In genomic region chr3:88409741-88410644, GRCm38 (mm10) we compare ENCODE assay signal across 7 mouse cellular contexts. TPM values are rescaled to one million over a fixed set of nuclear protein-coding genes. Genes with fewer than 3 reads are reported as not detected.
A peak's percentile ranks its signal among the peaks of the same experiment; 100 is the strongest.
DNase-seq lines count a peak whose midpoint lies in the region; ATAC-seq lines count a peak whose summit lies in the region.

Pmf1 (minus strand) TSS chr3:88410331.

- no peaks in the 10 kb centered on the region for H3K27me3 ChIP-seq in embryonic facial prominence, embryonic 12.5 days
- no peaks in the 10 kb centered on the region for H3K27me3 ChIP-seq in limb, embryonic 11.5 days (ENCODE audit: control insufficient read depth, insufficient read depth, low read length)
- H3K27me3 ChIP-seq in midbrain, embryonic 14.5 days (ENCODE audit: control insufficient read depth, insufficient read depth, low read length), result no peaks in the 10 kb centered on the region

- H3K9me3 ChIP-seq in embryonic facial prominence, embryonic 12.5 days, result no peaks in the 10 kb centered on the region
- H3K9me3 ChIP-seq in limb, embryonic 11.5 days (ENCODE audit: control insufficient read depth, low read length), result no peaks in the 10 kb centered on the region
- H3K9me3 ChIP-seq in midbrain, embryonic 14.5 days (ENCODE audit: control insufficient read depth, low read length), result no peaks in the 10 kb centered on the region

- peak within 1 kb of the TSS; percentile 94 for H3K27ac ChIP-seq in embryonic facial prominence, embryonic 12.5 days
- peak within 1 kb of the TSS; percentile 86 for H3K27ac ChIP-seq in limb, embryonic 11.5 days (replicated peaks; ENCODE audit: low read depth, low read length)
- H3K27ac ChIP-seq in midbrain, embryonic 14.5 days (replicated peaks; ENCODE audit: low read depth, low read length), result peak within 1 kb of the TSS; percentile 82

- peak within 1 kb of the TSS; percentile 62 for H3K4me3 ChIP-seq in embryonic facial prominence, embryonic 12.5 days
- H3K4me3 ChIP-seq in limb, embryonic 11.5 days (ENCODE audit: low read depth, low read length), result peak within 1 kb of the TSS; percentile 70
- peak within 1 kb of the TSS; percentile 57 for H3K4me3 ChIP-seq in midbrain, embryonic 14.5 days (replicated peaks; ENCODE audit: low read depth, low read length)

- ATAC-seq in embryonic facial prominence, embryonic 12.5 days (ENCODE audit: insufficient number of reproducible peaks, insufficient read depth, low FRiP score, low TSS enrichment), result peak; percentile 86
- ATAC-seq in limb, embryonic 11.5 days (ENCODE audit: insufficient number of reproducible peaks, low FRiP score, low TSS enrichment, low read depth), result peak; percentile 90
- peak; percentile 91 for ATAC-seq in midbrain, embryonic 14.5 days (ENCODE audit: low FRiP score, low TSS enrichment)

- peaks cover 11% of the 10 kb centered on the region for H3K4me1 ChIP-seq in embryonic facial prominence, embryonic 12.5 days
- H3K4me1 ChIP-seq in limb, embryonic 11.5 days (ENCODE audit: control insufficient read depth, insufficient read depth, low read length), result peaks cover 13% of the 10 kb centered on the region
- H3K4me1 ChIP-seq in midbrain, embryonic 14.5 days (ENCODE audit: control insufficient read depth, insufficient read depth, low read length), result peaks cover 14% of the 10 kb centered on the region; the same call in 1 of the 2 replicates

- peak within 1 kb of the TSS; percentile 89 for H3K9ac ChIP-seq in embryonic facial prominence, embryonic 12.5 days
- H3K9ac ChIP-seq in limb, embryonic 11.5 days (ENCODE audit: low read length), result peak within 1 kb of the TSS; percentile 94
- H3K9ac ChIP-seq in midbrain, embryonic 14.5 days (replicated peaks; ENCODE audit: low read length), result peak within 1 kb of the TSS; percentile 68

- H3K4me2 ChIP-seq in embryonic facial prominence, embryonic 12.5 days (replicated peaks), result peak within 1 kb of the TSS; percentile 66
- H3K4me2 ChIP-seq in limb, embryonic 11.5 days (ENCODE audit: low read depth, severe bottlenecking), result peak within 1 kb of the TSS; percentile 76
- H3K4me2 ChIP-seq in midbrain, embryonic 14.5 days (ENCODE audit: low read length), result peak within 1 kb of the TSS; percentile 72

- peak; percentile 93 for DNase-seq in adrenal gland, postnatal 25 days
- peak; percentile 100 for DNase-seq in heart, adult 11 months
- DNase-seq in kidney, adult 18-20 months, result peak; percentile 95
- peak; percentile 93 for DNase-seq in limb, embryonic 11.5 days (ENCODE audit: low spot score)
- DNase-seq in midbrain, embryonic 14.5 days, result peak; percentile 92
- DNase-seq in spleen, adult 18-20 months, result peak; percentile 85 to 89

- under 1% methylated on average over 54 of the region's 54 CpGs for WGBS in embryonic facial prominence, embryonic 12.5 days
- under 1% methylated on average over 54 of the region's 54 CpGs for WGBS in limb, embryonic 11.5 days
- under 1% methylated on average over 54 of the region's 54 CpGs for WGBS in midbrain, embryonic 14.5 days

- peaks cover 34% of the 10 kb centered on the region for H3K36me3 ChIP-seq in embryonic facial prominence, embryonic 12.5 days
- H3K36me3 ChIP-seq in limb, embryonic 11.5 days (ENCODE audit: control insufficient read depth, insufficient read depth, low read length), result peaks cover 5% of the 10 kb centered on the region
- peaks cover 27% of the 10 kb centered on the region for H3K36me3 ChIP-seq in midbrain, embryonic 14.5 days (ENCODE audit: control insufficient read depth, insufficient read depth, low read length)

RNA-seq across cellular contexts. Expression of gene Pmf1, which starts in this region (rescaled TPM):
- total RNA-seq in adrenal gland, postnatal 25 days (2021), result 34.9 and 41.2 TPM in 2 replicates
- polyA plus RNA-seq in embryonic facial prominence, embryonic 12.5 days (2016; fragmentation: Nextera tagmentation; extraction: Ambion mirVana), result 130 and 133 TPM in 2 replicates
- polyA plus RNA-seq in limb, embryonic 11.5 days (2014; fragmentation: Nextera tagmentation; extraction: Ambion mirVana), result 174 and 185 TPM in 2 replicates
- 24.9 and 28.3 TPM in 2 replicates for polyA plus RNA-seq in midbrain, embryonic 14.5 days (2014; fragmentation: Nextera tagmentation; extraction: Ambion mirVana)

Comparison
In these comparisons a context has a peak if more than half of its experiments do, and no peak if none do; other contexts are left out.
1. Peak in every context shown above with its lines: DNase-seq, ATAC-seq, H3K4me3 ChIP-seq and H3K27ac ChIP-seq.